Comparison of ENCODE assay signal across 21 mouse cellular contexts in the genomic region with DNA sequence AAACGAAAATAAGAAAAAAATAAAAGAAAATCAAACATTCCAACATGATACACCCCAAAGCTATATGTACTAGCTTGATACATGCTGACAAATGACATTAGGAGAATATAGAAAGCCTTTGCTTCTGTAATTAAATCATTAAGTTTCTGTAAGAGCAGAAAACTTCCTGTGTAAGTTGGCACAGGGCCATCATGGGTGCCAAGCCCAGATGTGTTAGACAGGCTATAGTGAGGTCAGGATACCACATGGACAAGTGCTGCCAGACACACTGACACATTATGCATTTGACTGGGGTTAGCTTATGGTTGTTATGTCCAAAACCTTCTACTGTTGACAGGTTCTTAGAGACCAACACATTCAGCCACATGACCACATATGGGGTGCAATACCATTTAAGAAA. TPM values are rescaled to one million over a fixed set of nuclear protein-coding genes. Genes with fewer than 3 reads are reported as not detected.
DNase-seq lines count a peak whose midpoint lies in the region; ATAC-seq and TF ChIP-seq lines count a peak whose summit lies in the region.
"Had no signal": no experiment of that assay in that cellular context is flagged by ENCODE, and none has a peak within 500 bp of the region (broad histone marks: within the 10 kb centered on the region; RNA-seq: fewer than 3 reads in every experiment).

No protein-coding gene starts in this region.

- no peak for TF ChIP-seq POLR2A in MEL (IDR thresholded peaks at IDR 0.05; ENCODE audit: control insufficient read depth in 1 of 2, insufficient read depth in 1 of 2, low read depth in 1 of 2, low read length in 2 of 2, poor library complexity in 1 of 2)

- TF ChIP-seq EP300 in MEL (IDR thresholded peaks at IDR 0.05; ENCODE audit: low read depth in 1 of 2, low read length in 2 of 2) = no peak

- TF ChIP-seq RAD21 in MEL (IDR thresholded peaks at IDR 0.05; ENCODE audit: low read depth, low read length) = no peak

- H3K4me1 ChIP-seq in MEL (ENCODE audit: control insufficient read depth in 1 of 2, insufficient read depth in 2 of 2, low read length in 2 of 2) = peaks cover 27 to 30% of the 10 kb centered on the region in 2 experiments

- peaks cover 0 to 31% of the 10 kb centered on the region in 2 experiments; a peak in 2 of 4 replicates for H3K36me3 ChIP-seq in MEL (ENCODE audit: control insufficient read depth in 1 of 2, insufficient read depth in 2 of 2, low read length in 2 of 2)
- H3K36me3 ChIP-seq: forebrain, embryonic 10.5 days; heart, embryonic 13.5 days; hindbrain, embryonic 15.5 days had no signal

- no peak overlapping the region for H3K4me3 ChIP-seq in MEL (ENCODE audit: control insufficient read depth in 1 of 2, insufficient read depth in 1 of 2, low read depth in 2 of 2, low read length in 2 of 2)
- H3K4me3 ChIP-seq: forebrain, embryonic 10.5 days; forebrain, embryonic 13.5 days; heart, embryonic 13.5 days; hindbrain, embryonic 15.5 days had no signal

- H3K79me2 ChIP-seq in MEL (ENCODE audit: control insufficient read depth, insufficient read depth, low read length, poor library complexity) = peaks cover 1% of the 10 kb centered on the region; the same call in 1 of the 2 replicates

- TF ChIP-seq CTCF in MEL (IDR thresholded peaks at IDR 0.05 in 2 of 3, conservative IDR thresholded peaks at IDR 0.05 in 1 of 3; ENCODE audit: control insufficient read depth in 1 of 3, insufficient read depth in 1 of 3, low read depth in 2 of 3, low read length in 3 of 3, poor library complexity in 1 of 3, severe bottlenecking in 1 of 3) = no peak

- no peak overlapping the region for H3K9ac ChIP-seq in MEL (ENCODE audit: control insufficient read depth, low read depth, low read length, poor library complexity, severe bottlenecking)
- H3K9ac ChIP-seq: forebrain, embryonic 13.5 days; heart, embryonic 13.5 days; hindbrain, embryonic 15.5 days had no signal

- no peaks in the 10 kb centered on the region for H3K27me3 ChIP-seq in MEL (ENCODE audit: control insufficient read depth in 1 of 2, insufficient read depth in 2 of 2, low read length in 2 of 2)
- H3K27me3 ChIP-seq: forebrain, embryonic 13.5 days; heart, embryonic 13.5 days; hindbrain, embryonic 15.5 days had no signal

- H3K27ac ChIP-seq in MEL (ENCODE audit: control insufficient read depth, low read depth, low read length) = no peak overlapping the region
- H3K27ac ChIP-seq: forebrain, embryonic 10.5 days; forebrain, embryonic 13.5 days; heart, embryonic 13.5 days had no signal

- DNase-seq in CD4-positive, CD25-positive, alpha-beta regulatory T cell, adult 2 months (ENCODE audit: low read depth, low spot score) = peak; percentile 41
- peak; percentile 41 for DNase-seq in 3T3-L1 (ENCODE audit: low read depth, low spot score)
- peak; percentile 51 for DNase-seq in MEL (ENCODE audit: low read depth, low spot score)
- DNase-seq in naive thymus-derived CD4-positive, alpha-beta T cell, adult 2 months (ENCODE audit: low read depth) = peak; percentile 36
- DNase-seq in thymus, postnatal 36 days = no peak
- DNase-seq in layer of hippocampus, adult 9-10 months (ENCODE audit: low spot score) = no peak
- DNase-seq in adrenal gland, postnatal 14 days = no peak
- DNase-seq: adrenal gland, adult 8-10 months; adrenal gland, postnatal 36 days; cerebellum, adult 18-20 months; gastrocnemius, postnatal 14 days; heart, adult 18-20 months; heart, postnatal 14 days; heart, postnatal 4 days had no signal

- no peaks in the 10 kb centered on the region for H3K9me3 ChIP-seq in MEL (replicated peaks; ENCODE audit: insufficient read depth, low read length)
- H3K9me3 ChIP-seq: forebrain, embryonic 10.5 days; forebrain, embryonic 13.5 days; heart, embryonic 13.5 days; hindbrain, embryonic 15.5 days had no signal

- no peak for ATAC-seq in CD4-positive, CD25-positive, alpha-beta regulatory T cell, adult 4 months
- ATAC-seq: forebrain, embryonic 13.5 days; forebrain, embryonic 16.5 days; intestine, postnatal 0 days had no signal

TF ChIP-seq in MEL, 35 proteins besides CTCF, POLR2A, EP300 and RAD21:
- TF ChIP-seq E2F4 (IDR thresholded peaks at IDR 0.05; ENCODE audit: borderline replicate concordance, low read depth, low read length) (no peak), ZKSCAN1 (IDR thresholded peaks at IDR 0.05; ENCODE audit: low read depth, low read length) (no peak), CHD2 (IDR thresholded peaks at IDR 0.05; ENCODE audit: low read length) (no peak), CHD1 (IDR thresholded peaks at IDR 0.05; ENCODE audit: low read depth, low read length) (no peak), MAX (IDR thresholded peaks at IDR 0.05; ENCODE audit: low read length) (peak; percentile 29; the same call in 1 of the 2 replicates), ZMIZ1 (IDR thresholded peaks at IDR 0.05; ENCODE audit: low read depth, low read length) (no peak), USF1 (IDR thresholded peaks at IDR 0.05; ENCODE audit: low read depth, low read length) (peak; percentile 18; the same call in 1 of the 2 replicates)

RNA-seq across cellular contexts. Expression of a gene that starts 1.8 kb away (rescaled TPM):
- polyA plus RNA-seq in CD4-positive, CD25-positive, alpha-beta regulatory T cell, adult 4 months (2017; shearing (Covaris generic)) = 1 to 10 TPM; 7.3 to 9.3 TPM
- total RNA-seq in MEL (2012; rRNA removed) = 2.8 and 3.3 TPM in 2 replicates
- 1 to 10 TPM in 1 of 2 experiments, not detected in 1; 6.4 TPM for polyA plus RNA-seq in MEL (2012; ENCODE audit: insufficient read depth in 1 of 2, insufficient read length in 2 of 2, low read depth in 1 of 2, low replicate concordance in 2 of 2, missing spikeins in 1 of 2)
- 11.6 and 12.8 TPM in 2 replicates for total RNA-seq in adrenal gland, postnatal 14 days (2021)

RNA-seq across cellular contexts. Expression of a gene that starts 13.0 kb away (rescaled TPM):
- polyA plus RNA-seq in CD4-positive, CD25-positive, alpha-beta regulatory T cell, adult 4 months (2017; shearing (Covaris generic)) = 1 to 10 TPM in 1 of 2 experiments, under 1 TPM in 1; 0.95 to 1.1 TPM
- 0.10 and 0.35 TPM in 2 replicates for total RNA-seq in MEL (2012; rRNA removed)
- polyA plus RNA-seq in MEL (2012; ENCODE audit: insufficient read depth in 1 of 2, insufficient read length in 2 of 2, low read depth in 1 of 2, low replicate concordance in 2 of 2, missing spikeins in 1 of 2) = under 1 TPM in 1 of 2 experiments, not detected in 1; 0.18 TPM
- total RNA-seq in adrenal gland, postnatal 14 days (2021) = 4.4 and 5.0 TPM in 2 replicates

RNA-seq across cellular contexts. Expression of a gene that starts 55.2 kb away (rescaled TPM):
- 10 to 100 TPM; 64.7 to 82.6 TPM for polyA plus RNA-seq in CD4-positive, CD25-positive, alpha-beta regulatory T cell, adult 4 months (2017; shearing (Covaris generic))
- total RNA-seq in MEL (2012; rRNA removed) = 47.5 and 56.9 TPM in 2 replicates
- polyA plus RNA-seq in MEL (2012; ENCODE audit: insufficient read depth in 1 of 2, insufficient read length in 2 of 2, low read depth in 1 of 2, low replicate concordance in 2 of 2, missing spikeins in 1 of 2) = 100 to 1,000 TPM in 1 of 2 experiments, 10 to 100 TPM in 1; 46.4 to 352 TPM
- total RNA-seq in adrenal gland, postnatal 14 days (2021) = 89.9 and 90.5 TPM in 2 replicates

RNA-seq across cellular contexts. Expression of a gene that starts 56.4 kb away (rescaled TPM):
- polyA plus RNA-seq in CD4-positive, CD25-positive, alpha-beta regulatory T cell, adult 4 months (2017; shearing (Covaris generic)) = 10 to 100 TPM; 69.4 to 71.7 TPM
- total RNA-seq in MEL (2012; rRNA removed) = 27.1 and 33.9 TPM in 2 replicates
- 10 to 100 TPM in 1 of 2 experiments, not detected in 1; 47.3 TPM for polyA plus RNA-seq in MEL (2012; ENCODE audit: insufficient read depth in 1 of 2, insufficient read length in 2 of 2, low read depth in 1 of 2, low replicate concordance in 2 of 2, missing spikeins in 1 of 2)
- total RNA-seq in adrenal gland, postnatal 14 days (2021) = 56.7 and 60.1 TPM in 2 replicates

Comparison
In these comparisons a context has a peak if more than half of its experiments do, and no peak if none do; other contexts are left out.
1. DNase-seq: peak in CD4-positive, CD25-positive, alpha-beta regulatory T cell, adult 2 months (single experiment), 3T3-L1 (single experiment), MEL (single experiment) and naive thymus-derived CD4-positive, alpha-beta T cell, adult 2 months (single experiment); none in thymus, postnatal 36 days (0 of 2), layer of hippocampus, adult 9-10 months (single experiment) and adrenal gland, postnatal 14 days (single experiment).